Mouse (Mus musculus): Measurements from ENCODE around the gene Rrp7a. TPM values are rescaled to one million over a fixed set of nuclear protein-coding genes. Genes with fewer than 3 reads are reported as not detected.

The Rrp7a gene
- polyA plus RNA-seq (2012) = 101 TPM in 2 replicates

DNA sequence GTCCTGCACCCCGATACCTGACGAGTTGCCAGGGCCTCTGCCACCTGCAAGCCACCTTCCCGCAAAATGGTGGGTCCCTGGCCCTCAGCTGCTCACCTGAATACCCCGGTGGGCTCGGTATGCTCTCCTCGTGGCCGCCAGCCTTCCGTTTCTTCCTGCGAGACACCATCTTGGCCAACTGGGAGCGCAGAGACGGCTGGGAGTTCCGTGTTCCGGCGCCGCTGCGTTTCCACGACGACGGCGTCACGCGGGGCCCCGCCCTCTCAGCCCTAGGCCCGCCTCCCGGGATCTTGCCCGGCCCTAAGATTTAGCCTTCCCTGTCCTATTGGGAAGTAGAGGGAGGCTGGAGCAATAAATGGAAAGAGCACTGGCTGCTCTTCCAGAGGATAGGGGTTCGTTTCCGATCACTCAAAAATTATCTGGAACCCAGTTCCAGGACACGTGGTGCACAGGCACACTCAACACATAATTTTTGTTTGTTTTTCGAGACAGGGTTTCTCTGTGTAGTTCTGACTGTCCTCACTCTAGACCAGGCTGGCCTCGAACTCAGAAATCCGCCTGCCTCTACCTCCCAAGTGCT is at the start of gene Rrp7a:
TSS of gene Rrp7a (minus strand) at position 236 of the 580 bp plus-strand sequence.

DNA sequence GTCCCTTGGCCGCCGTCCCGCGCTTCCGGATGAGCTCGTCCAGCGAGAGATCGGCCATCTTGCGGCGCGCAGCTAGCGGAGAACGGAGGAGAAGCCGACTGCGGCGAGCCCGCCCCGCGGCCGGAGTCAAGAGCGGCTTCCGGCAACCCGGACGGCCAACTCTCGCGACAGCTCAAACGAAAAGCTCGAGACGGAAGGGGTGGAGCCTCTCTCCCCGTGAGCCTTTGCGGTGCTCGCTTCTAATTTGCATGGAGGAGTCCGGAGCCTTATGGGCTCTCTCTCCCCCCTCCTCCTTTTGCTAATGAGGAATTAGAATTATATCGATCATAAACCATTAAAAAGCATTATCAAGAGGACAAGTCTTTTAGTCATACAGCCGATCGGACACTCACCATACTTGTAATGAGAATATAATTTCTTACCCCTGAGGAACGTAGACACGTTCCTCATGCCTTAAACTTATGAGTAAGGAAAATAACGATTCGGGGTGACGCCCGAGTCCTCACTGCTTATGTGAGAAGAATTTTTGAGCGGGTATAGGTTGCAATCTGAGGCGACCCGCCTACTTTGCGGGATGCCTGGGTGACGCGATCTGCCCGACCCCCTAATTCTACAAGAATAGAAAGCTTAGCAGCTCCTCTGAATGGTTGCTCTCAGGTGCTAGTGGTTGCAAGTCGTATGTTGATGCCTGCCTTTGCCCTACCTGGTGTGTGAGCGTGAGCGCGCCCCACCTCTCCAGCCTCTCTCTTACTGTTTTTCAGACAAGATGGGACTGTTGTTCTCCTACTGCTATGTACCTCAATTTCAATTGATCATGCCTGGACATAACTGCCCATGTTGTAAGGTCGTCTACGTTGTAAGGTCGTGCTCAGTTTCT is 26.8 kb upstream of the Rrp7a start, which contains the start of gene Poldip3:
TSS of gene Poldip3 (minus strand) at position 189 of the 877 bp plus-strand sequence.

DNA sequence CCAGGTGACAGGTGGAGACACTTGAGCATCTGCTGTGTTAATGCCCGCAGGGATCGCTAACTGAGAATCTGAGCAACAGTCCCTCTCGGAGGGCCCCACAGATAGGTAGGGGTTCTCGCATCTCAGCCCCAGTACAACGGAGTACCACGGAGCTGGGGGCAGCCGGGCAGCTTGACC is 33.3 kb downstream of the Rrp7a start, which contains the start of gene Serhl:
TSS of gene Serhl (plus strand) at position 78 of the 177 bp plus-strand sequence.

Other genes with a start within 250 kb of the Rrp7a start
- 12.0 and 13.2 TPM in 2 replicates for gene Tcf20, start 134.9 kb downstream of the Rrp7a start, polyA plus RNA-seq (2012)
- gene Nfam1, start 89.5 kb downstream of the Rrp7a start, polyA plus RNA-seq (2012) = 14.3 and 25.0 TPM in 2 replicates
- gene Serhl, start 33.3 kb downstream of the Rrp7a start, polyA plus RNA-seq (2012) = 4.2 and 5.6 TPM in 2 replicates
- 133 and 159 TPM in 2 replicates for gene Poldip3, start 26.6 kb upstream of the Rrp7a start, polyA plus RNA-seq (2012)
- gene Cyb5r3, start 49.8 kb upstream of the Rrp7a start, polyA plus RNA-seq (2012) = 57.5 and 67.0 TPM in 2 replicates
- 0.03 TPM in 1 of 2 replicates, not detected in the other for gene A4galt, start 129.0 kb upstream of the Rrp7a start, polyA plus RNA-seq (2012)
- 8.9 and 9.9 TPM in 2 replicates for gene Arfgap3, start 227.4 kb upstream of the Rrp7a start, polyA plus RNA-seq (2012)

Data from megakaryocyte-erythroid progenitor cell, adult 5 weeks (primary cell).